Mouse (Mus musculus) liver, adult 2 months (tissue): ENCODE measurements at regions not wholly inside any gene's neighbourhood (a gene's known extent, or its start where the extent isn't known, plus 50 kb on each side); places are given as distances from the start of the nearest gene placed in this dataset.

Source experiments
- CTCF ChIP-seq: fragments of 200-500 bp; IDR thresholded peaks from 2 replicates; pipeline ENCODE4 v1.5.1; 2011; ENCODE audit warnings: low read depth, low read length, control low read depth
- POLR2A ChIP-seq: fragments of 200-500 bp; IDR thresholded peaks from 2 replicates; pipeline ENCODE4 v1.6.1; 2011; ENCODE audit warnings: low read length, control low read depth; ENCODE audit not compliant: insufficient read depth; ENCODE audit errors: extremely low read depth

- TF ChIP-seq POLR2A (no peak), CTCF (no peak)
Observed at GRCm38 (mm10) chr2:53474455-53474854, 282.9 kb downstream of the Arl6ip6 start.
